ENCODE assay signal across 9 mouse cellular contexts in genomic region chr13:40843418-40844067, GRCm38 (mm10). TPM values are rescaled to one million over a fixed set of nuclear protein-coding genes. Genes with fewer than 3 reads are reported as not detected.
DNase-seq lines count a peak whose midpoint lies in the region; ATAC-seq and TF ChIP-seq lines count a peak whose summit lies in the region.
"Had no signal": no experiment of that assay in that cellular context is flagged by ENCODE, and none has a peak within 500 bp of the region (broad histone marks: within the 10 kb centered on the region; RNA-seq: fewer than 3 reads in every experiment).

No protein-coding gene starts in this region.

- H3K27me3 ChIP-seq in kidney, adult 2 months (replicated peaks; ENCODE audit: control insufficient read depth, insufficient read depth, low read length): no peaks in the 10 kb centered on the region; the same call in 1 of the 2 replicates
- H3K27me3 ChIP-seq in limb, embryonic 11.5 days (ENCODE audit: control insufficient read depth, insufficient read depth, low read length): no peaks in the 10 kb centered on the region
- H3K27me3 ChIP-seq in stomach, embryonic 15.5 days (replicated peaks): no peaks in the 10 kb centered on the region
- H3K27me3 ChIP-seq: embryonic facial prominence, embryonic 12.5 days had no signal

- peak; percentile 28 for DNase-seq in urinary bladder, postnatal 10 days (ENCODE audit: low spot score)
- no peak for DNase-seq in urinary bladder, adult 2 months (ENCODE audit: low spot score)
- DNase-seq in embryo, embryonic 10 days (ENCODE audit: low spot score): peak; percentile 89
- DNase-seq in gastrocnemius, postnatal 14 days: peak; percentile 65
- DNase-seq in kidney, adult 2 months: peak; percentile 84
- peak; percentile 85 for DNase-seq in limb, embryonic 11.5 days (ENCODE audit: low spot score)
- peak; percentile 65 for DNase-seq in naive thymus-derived CD4-positive, alpha-beta T cell, adult 2 months (ENCODE audit: low read depth)

- peak; percentile 78 for TF ChIP-seq CTCF in kidney, adult 2 months (conservative IDR thresholded peaks at IDR 0.05; ENCODE audit: insufficient read depth, insufficient read length, low read depth, low read length)

- no peak overlapping the region for H3K4me3 ChIP-seq in kidney, adult 2 months (ENCODE audit: insufficient read depth, low read depth, low read length)
- no peak overlapping the region for H3K4me3 ChIP-seq in limb, embryonic 11.5 days (ENCODE audit: low read depth, low read length)
- no peak overlapping the region for H3K4me3 ChIP-seq in stomach, embryonic 15.5 days (replicated peaks)
- H3K4me3 ChIP-seq: embryonic facial prominence, embryonic 12.5 days had no signal

- no peak for TF ChIP-seq POLR2A in kidney, adult 2 months (IDR thresholded peaks at IDR 0.05; ENCODE audit: low read depth, low read length)

- ATAC-seq in limb, embryonic 11.5 days (ENCODE audit: insufficient number of reproducible peaks, low FRiP score, low TSS enrichment, low read depth): no peak
- no peak for ATAC-seq in stomach, embryonic 15.5 days (ENCODE audit: insufficient read depth, low FRiP score, low read depth)

- H3K4me1 ChIP-seq in kidney, adult 2 months (ENCODE audit: control insufficient read depth, insufficient read depth, low read length): no peaks in the 10 kb centered on the region
- H3K4me1 ChIP-seq in limb, embryonic 11.5 days (ENCODE audit: control insufficient read depth, insufficient read depth, low read length): no peaks in the 10 kb centered on the region
- H3K4me1 ChIP-seq in stomach, embryonic 15.5 days: no peaks in the 10 kb centered on the region
- H3K4me1 ChIP-seq: embryonic facial prominence, embryonic 12.5 days had no signal

- H3K9me3 ChIP-seq in limb, embryonic 11.5 days (ENCODE audit: control insufficient read depth, low read length): no peaks in the 10 kb centered on the region
- no peaks in the 10 kb centered on the region for H3K9me3 ChIP-seq in stomach, embryonic 15.5 days
- H3K9me3 ChIP-seq: embryonic facial prominence, embryonic 12.5 days had no signal

- no peak overlapping the region for H3K4me2 ChIP-seq in limb, embryonic 11.5 days (ENCODE audit: low read depth, severe bottlenecking)
- peak overlapping the region; percentile 34 for H3K4me2 ChIP-seq in stomach, embryonic 15.5 days
- H3K4me2 ChIP-seq: embryonic facial prominence, embryonic 12.5 days had no signal

- no peaks in the 10 kb centered on the region for H3K36me3 ChIP-seq in kidney, adult 2 months (ENCODE audit: control insufficient read depth, insufficient read depth, low read length)
- no peaks in the 10 kb centered on the region for H3K36me3 ChIP-seq in limb, embryonic 11.5 days (ENCODE audit: control insufficient read depth, insufficient read depth, low read length)
- H3K36me3 ChIP-seq in stomach, embryonic 15.5 days: no peaks in the 10 kb centered on the region
- H3K36me3 ChIP-seq: embryonic facial prominence, embryonic 12.5 days had no signal

- H3K9ac ChIP-seq in limb, embryonic 11.5 days (ENCODE audit: low read length): no peak overlapping the region
- no peak overlapping the region for H3K9ac ChIP-seq in stomach, embryonic 15.5 days
- H3K9ac ChIP-seq: embryonic facial prominence, embryonic 12.5 days had no signal

- WGBS in kidney, adult 2 months: 10% methylated on average over 5 of the region's 5 CpGs
- 27% methylated on average over 5 of the region's 5 CpGs for WGBS in limb, embryonic 11.5 days
- WGBS in stomach, embryonic 15.5 days: 20% methylated on average over 5 of the region's 5 CpGs

- intact Hi-C loops in gastrocnemius, postnatal 14 days (cut with DNase I; ENCODE audit: low total_unique reads): loop anchor here (2.0 kb wide), 1 partner anchor 137 kb away; no protein-coding TSS in a partner anchor

- H3K27ac ChIP-seq in kidney, adult 2 months (ENCODE audit: insufficient read depth, low read depth, low read length): no peak overlapping the region
- no peak overlapping the region for H3K27ac ChIP-seq in limb, embryonic 11.5 days (replicated peaks; ENCODE audit: low read depth, low read length)
- H3K27ac ChIP-seq in stomach, embryonic 15.5 days: no peak overlapping the region
- H3K27ac ChIP-seq: embryonic facial prominence, embryonic 12.5 days had no signal

RNA-seq across cellular contexts. Expression of gene Gcnt2, which starts 16.0 kb away (rescaled TPM):
- 10.3 and 20.4 TPM in 2 replicates for polyA plus RNA-seq in urinary bladder, adult 2 months (2012; rRNA removed)
- total RNA-seq in gastrocnemius, postnatal 14 days (2021): 1 to 10 TPM; 3.9 to 5.8 TPM
- 8.4 and 9.2 TPM in 2 replicates for polyA plus RNA-seq in kidney, adult 2 months (2012; rRNA removed)
- 2.3 and 2.4 TPM in 2 replicates for polyA plus RNA-seq in limb, embryonic 11.5 days (2014; fragmentation: Nextera tagmentation; extraction: Ambion mirVana)
- 7.9 and 9.0 TPM in 2 replicates for polyA plus RNA-seq in stomach, embryonic 15.5 days (2015; fragmentation: Nextera tagmentation; extraction: Ambion mirVana)
